Mouse (Mus musculus) ZHBTc4 (cell line): ENCODE results near the gene Cd22.

ENCODE experiments used
- DNase-seq: peaks from one replicate; pipeline ENCODE4 v3.0.0-alpha.2; 2011; ENCODE audit warnings: low read depth, low spot score

Cd22 gene

GRCm38 (mm10) chr7:30820131-30820530, 60.0 kb downstream of the Cd22 start:
- no peak for DNase-seq
